Mouse (Mus musculus) bone marrow, adult 2 months (tissue): Measurements from ENCODE around the gene Dus3l.

ENCODE experiments used
- CTCF ChIP-seq: fragments of 200-500 bp; IDR thresholded peaks from 2 replicates; pipeline ENCODE4 v1.5.1; 2011; ENCODE audit warnings: low read length, control low read depth; ENCODE audit not compliant: control insufficient read depth, insufficient read depth
- POLR2A ChIP-seq: fragments of 200-500 bp; IDR thresholded peaks from 2 replicates; pipeline ENCODE4 v1.6.1; 2011; ENCODE audit warnings: low read depth, mild to moderate bottlenecking, control low read depth, low read length, borderline replicate concordance; ENCODE audit not compliant: control insufficient read depth

- no peak for TF ChIP-seq CTCF
- no peak for TF ChIP-seq POLR2A
Measured at GRCm38 (mm10) chr17:56722441-56722840, 42.1 kb upstream of the Dus3l start.
